Mouse (Mus musculus): Measurements from ENCODE around the gene Rfwd3. TPM values are rescaled to one million over a fixed set of nuclear protein-coding genes. Genes with fewer than 3 reads are reported as not detected.
"Not testable (repeated sequence)": the region's sequence is repeated elsewhere in the genome, so short reads cannot be mapped to it uniquely, and the experiment has no call there.

Rfwd3 gene
- 53.7 and 56.5 TPM in 2 replicates for polyA plus RNA-seq (2016; fragmentation: Nextera tagmentation; extraction: Ambion mirVana)

GRCm38 (mm10) chr8:111299821-111300568, at the start of gene Rfwd3:
Rfwd3 (minus strand) TSS chr8:111300222.
- peak; percentile 99 for ATAC-seq (ENCODE audit: low FRiP score, low read depth)
- peak within 1 kb of the TSS; percentile 84 for H3K4me3 ChIP-seq
- peak within 1 kb of the TSS; percentile 46 for H3K27ac ChIP-seq
- no peaks in the 10 kb centered on the region for H3K27me3 ChIP-seq (replicated peaks)
- H3K36me3 ChIP-seq = peaks cover 9% of the 10 kb centered on the region; the same call in 1 of the 2 replicates
- peak within 1 kb of the TSS; percentile 79 for H3K4me2 ChIP-seq (replicated peaks)
- H3K9me3 ChIP-seq = no peaks in the 10 kb centered on the region
- WGBS = under 1% methylated on average over 67 of the region's 67 CpGs
- peaks cover 4% of the 10 kb centered on the region for H3K4me1 ChIP-seq
- peak within 1 kb of the TSS; percentile 77 for H3K9ac ChIP-seq

DNA sequence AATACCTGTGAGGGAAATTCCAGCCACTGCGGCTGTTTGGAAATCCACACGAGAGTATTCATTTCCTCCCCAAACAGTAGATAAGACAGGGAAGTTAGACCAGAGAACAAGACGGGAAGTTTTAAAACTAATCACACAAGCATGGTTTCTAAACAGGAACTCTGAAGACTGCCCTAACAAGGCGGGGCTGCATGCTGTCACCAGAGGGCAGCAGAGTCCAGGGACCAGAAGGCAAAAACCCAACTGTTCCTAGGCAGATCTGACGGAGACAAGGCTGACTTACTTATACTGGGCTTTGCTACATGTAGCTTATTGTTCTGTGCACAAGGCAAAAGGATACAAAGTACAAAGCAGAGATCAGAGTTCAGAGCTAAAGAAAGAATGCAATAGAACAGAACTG, 43.2 kb upstream of the Rfwd3 start:
- Histone ChIP-seq H3K9ac (no peak overlapping the region), H3K36me3 (no peaks in the 10 kb centered on the region), H3K4me1 (no peaks in the 10 kb centered on the region), H3K27me3 (replicated peaks) (peaks cover 5% of the 10 kb centered on the region; the same call in 1 of the 2 replicates), H3K9me3 (no peaks in the 10 kb centered on the region), H3K27ac (no peak overlapping the region), H3K4me2 (replicated peaks) (no peak overlapping the region), H3K4me3 (no peak overlapping the region)
- ATAC-seq (ENCODE audit: low FRiP score, low read depth) = no peak
- 23% methylated on average over 5 of the region's 5 CpGs for WGBS

DNA sequence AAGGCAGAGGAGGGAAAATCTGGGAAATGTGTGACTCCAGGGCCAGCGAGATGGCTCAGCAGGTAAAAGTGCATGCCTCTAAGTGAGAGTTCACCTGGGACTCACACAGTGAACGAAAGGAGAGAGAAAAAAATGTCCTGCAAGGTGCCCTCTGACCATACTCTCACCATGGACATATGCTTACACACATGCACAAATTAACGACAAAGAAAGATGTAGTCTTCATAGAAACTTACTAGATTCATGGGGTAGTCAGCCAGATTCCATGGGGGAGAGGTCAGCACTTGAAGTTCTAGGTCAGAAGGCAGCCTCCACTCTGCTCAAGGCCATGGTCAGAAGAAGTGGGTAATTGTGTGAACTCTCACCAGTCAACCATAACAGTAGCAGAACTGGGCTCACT, 40.2 kb upstream of the Rfwd3 start:
- no peak for ATAC-seq (ENCODE audit: low FRiP score, low read depth)
- no peaks in the 10 kb centered on the region for H3K9me3 ChIP-seq
- peaks cover 12% of the 10 kb centered on the region for H3K27me3 ChIP-seq (replicated peaks)
- 68% methylated on average over 3 of the region's 3 CpGs for WGBS
- no peak overlapping the region for H3K9ac ChIP-seq
- H3K36me3 ChIP-seq = no peaks in the 10 kb centered on the region
- no peak overlapping the region for H3K4me2 ChIP-seq (replicated peaks)
- 0 out of 2 replicates have a peak, but pooled peaks cover 5% of the 10 kb centered on the region for H3K4me1 ChIP-seq
- no peak overlapping the region for H3K4me3 ChIP-seq
- H3K27ac ChIP-seq = no peak overlapping the region

DNA sequence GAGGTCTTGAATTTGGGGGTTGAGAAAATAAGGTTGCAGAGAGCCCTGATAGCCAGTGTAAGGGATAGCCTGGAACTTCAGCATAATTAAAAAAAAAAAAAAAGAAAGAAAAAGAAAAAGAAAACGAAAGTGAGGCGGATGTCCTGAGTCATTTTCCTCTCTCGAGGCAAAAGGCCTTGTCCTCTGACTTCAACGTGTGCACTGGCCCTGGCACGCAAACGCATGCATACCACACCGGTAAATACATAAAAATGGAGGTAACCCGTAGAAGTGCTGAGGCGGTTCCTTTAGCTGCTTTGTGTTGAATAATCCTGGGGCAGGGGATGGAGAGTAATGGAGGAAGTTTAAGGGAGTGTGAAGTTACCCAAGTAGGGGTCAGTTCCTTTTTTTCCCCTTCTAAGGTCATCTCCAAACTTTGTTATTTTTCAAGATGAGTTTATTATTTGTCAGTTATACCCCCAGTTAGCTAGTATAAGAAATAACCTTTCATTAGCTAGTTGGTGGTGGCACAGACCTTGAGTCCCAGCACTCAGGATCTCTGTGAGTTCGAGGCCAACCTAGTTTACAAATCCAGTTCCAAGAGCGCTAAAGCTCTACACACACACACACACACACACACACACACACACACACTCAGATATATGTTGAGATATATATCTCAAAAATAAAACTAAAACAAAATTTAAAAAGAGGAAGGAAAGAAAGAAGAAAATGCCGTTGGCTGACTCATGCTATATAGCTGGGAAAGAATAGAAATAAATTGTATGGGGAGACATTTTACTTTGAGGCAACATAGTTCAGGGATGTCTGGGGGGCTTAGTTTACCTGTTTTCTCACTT, 38.6 kb upstream of the Rfwd3 start:
- Histone ChIP-seq H3K27me3 (replicated peaks) (peaks cover 12% of the 10 kb centered on the region), H3K4me3 (no peak overlapping the region), H3K4me1 (0 out of 2 replicates have a peak, but pooled peaks cover 5% of the 10 kb centered on the region), H3K4me2 (replicated peaks) (peak overlapping the region; percentile 81), H3K27ac (no peak overlapping the region), H3K9ac (0 out of 2 replicates have a peak overlapping the region, but pooled peaks have one; percentile 44), H3K9me3 (no peaks in the 10 kb centered on the region), H3K36me3 (no peaks in the 10 kb centered on the region)
- ATAC-seq (ENCODE audit: low FRiP score, low read depth) = no peak
- WGBS = 52% methylated on average over 12 of the region's 12 CpGs

DNA sequence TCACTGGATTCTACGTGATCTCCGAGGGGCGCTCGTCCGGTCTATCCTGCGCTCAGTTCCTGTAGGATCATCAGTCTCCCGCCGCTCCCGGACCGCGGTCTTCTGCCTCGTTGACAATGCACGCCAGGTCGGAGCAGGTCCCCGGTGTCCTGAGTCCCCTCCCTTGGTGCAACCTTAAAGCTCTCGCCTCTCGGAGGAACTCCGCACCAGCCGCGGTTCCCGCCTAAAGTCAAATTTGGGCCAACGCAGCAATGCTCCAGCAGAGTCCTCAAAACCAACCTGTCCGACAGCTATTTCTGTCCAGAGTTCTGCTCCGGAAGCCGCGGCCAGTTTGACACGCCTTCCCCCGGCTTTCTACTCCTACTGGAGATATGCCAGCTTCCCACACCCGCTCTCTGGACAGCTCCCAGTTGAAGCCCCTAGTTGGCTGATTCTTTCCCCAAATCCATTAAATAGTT, 37.9 kb upstream of the Rfwd3 start, which contains the start of gene Mlkl:
Gene Mlkl (minus strand): TSS at position 288 of the 458 bp plus-strand sequence.
- no peak for ATAC-seq (ENCODE audit: low FRiP score, low read depth)
- H3K4me2 ChIP-seq (replicated peaks) = peak within 1 kb of the TSS; percentile 81
- H3K4me1 ChIP-seq = 0 out of 2 replicates have a peak, but pooled peaks cover 5% of the 10 kb centered on the region
- no peak within 1 kb of the TSS for H3K27ac ChIP-seq
- H3K36me3 ChIP-seq = no peaks in the 10 kb centered on the region
- no peaks in the 10 kb centered on the region for H3K9me3 ChIP-seq
- 1% methylated on average over 29 of the region's 29 CpGs for WGBS
- H3K4me3 ChIP-seq = peak within 1 kb of the TSS; percentile 39
- peaks cover 12% of the 10 kb centered on the region for H3K27me3 ChIP-seq (replicated peaks)
- peak within 1 kb of the TSS; percentile 44; the same call in 1 of the 2 replicates for H3K9ac ChIP-seq

GRCm38 (mm10) chr8:111337311-111337889, 37.4 kb upstream of the Rfwd3 start:
- H3K4me3 ChIP-seq = peak overlapping the region; percentile 39
- H3K9me3 ChIP-seq = no peaks in the 10 kb centered on the region
- no peak overlapping the region for H3K27ac ChIP-seq
- H3K4me1 ChIP-seq = 0 out of 2 replicates have a peak, but pooled peaks cover 5% of the 10 kb centered on the region
- 0 out of 2 replicates have a peak overlapping the region, but pooled peaks have one; percentile 44 for H3K9ac ChIP-seq
- no peak for ATAC-seq (ENCODE audit: low FRiP score, low read depth)
- no peaks in the 10 kb centered on the region for H3K36me3 ChIP-seq
- peak overlapping the region; percentile 81 for H3K4me2 ChIP-seq (replicated peaks)
- H3K27me3 ChIP-seq (replicated peaks) = peaks cover 12% of the 10 kb centered on the region
- WGBS = 30% methylated on average over 17 of the region's 17 CpGs

- H3K4me2 ChIP-seq (replicated peaks) = no peak overlapping the region
- no peaks in the 10 kb centered on the region for H3K36me3 ChIP-seq
- 0 out of 2 replicates have a peak, but pooled peaks cover 5% of the 10 kb centered on the region for H3K4me1 ChIP-seq
- H3K9ac ChIP-seq = no peak overlapping the region
- peaks cover 12% of the 10 kb centered on the region for H3K27me3 ChIP-seq (replicated peaks)
- no peak overlapping the region for H3K4me3 ChIP-seq
- no peaks in the 10 kb centered on the region for H3K9me3 ChIP-seq
- WGBS = 77% methylated on average over 4 of the region's 4 CpGs
- ATAC-seq (ENCODE audit: low FRiP score, low read depth) = no peak
- H3K27ac ChIP-seq = no peak overlapping the region
These were observed 36.7 kb upstream of the Rfwd3 start for GRCm38 (mm10) chr8:111336692-111337091.

- ATAC-seq (ENCODE audit: low FRiP score, low read depth) = no peak
- 84% methylated on average over 6 of the region's 6 CpGs for WGBS
- no peaks in the 10 kb centered on the region for H3K4me1 ChIP-seq
- H3K4me2 ChIP-seq (replicated peaks) = no peak overlapping the region
- H3K27ac ChIP-seq = no peak overlapping the region
- H3K9ac ChIP-seq = no peak overlapping the region
- H3K9me3 ChIP-seq = no peaks in the 10 kb centered on the region
- H3K36me3 ChIP-seq = no peaks in the 10 kb centered on the region
- no peak overlapping the region for H3K4me3 ChIP-seq
- H3K27me3 ChIP-seq (replicated peaks) = no peaks in the 10 kb centered on the region
These were observed 25.3 kb upstream of the Rfwd3 start for GRCm38 (mm10) chr8:111325222-111325790.

DNA sequence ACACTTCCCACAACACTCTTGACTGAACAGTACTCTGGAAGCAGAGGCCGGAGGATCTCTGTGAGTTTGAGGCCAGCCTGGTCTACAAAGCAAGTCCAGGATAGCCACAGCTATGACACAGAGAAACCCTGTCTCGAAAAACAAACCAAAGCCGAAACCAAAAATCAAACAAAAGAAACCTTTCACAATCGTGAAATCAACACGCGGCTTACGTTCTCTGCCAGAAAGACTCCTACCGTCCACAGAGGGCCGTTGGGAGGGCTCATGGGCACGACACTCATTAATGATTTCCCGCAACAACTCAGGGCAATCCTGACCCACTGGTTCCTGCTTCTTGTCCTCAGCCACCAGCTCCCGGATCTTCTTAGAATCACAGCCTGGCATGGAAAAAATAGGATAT, 14.7 kb upstream of the Rfwd3 start:
- H3K9ac ChIP-seq = no peak overlapping the region
- H3K36me3 ChIP-seq = no peaks in the 10 kb centered on the region
- no peak overlapping the region for H3K4me3 ChIP-seq
- no peaks in the 10 kb centered on the region for H3K4me1 ChIP-seq
- H3K4me2 ChIP-seq (replicated peaks) = no peak overlapping the region
- no peak overlapping the region for H3K27ac ChIP-seq
- H3K27me3 ChIP-seq (replicated peaks) = no peaks in the 10 kb centered on the region
- ATAC-seq (ENCODE audit: low FRiP score, low read depth) = no peak
- 87% methylated on average over 12 of the region's 12 CpGs for WGBS
- H3K9me3 ChIP-seq = no peaks in the 10 kb centered on the region

GRCm38 (mm10) chr8:111313961-111314360, 13.9 kb upstream of the Rfwd3 start:
- H3K27ac ChIP-seq; H3K4me3 ChIP-seq; H3K9ac ChIP-seq; H3K36me3 ChIP-seq; H3K4me1 ChIP-seq; H3K9me3 ChIP-seq; ATAC-seq (ENCODE audit: low FRiP score, low read depth); H3K4me2 ChIP-seq (replicated peaks); H3K27me3 ChIP-seq (replicated peaks): not testable (repeated sequence)
- 94% methylated on average over 6 of the region's 6 CpGs for WGBS

GRCm38 (mm10) chr8:111312758-111313162, 12.7 kb upstream of the Rfwd3 start:
- Histone ChIP-seq H3K4me3 (no peak overlapping the region), H3K27ac (no peak overlapping the region), H3K4me2 (replicated peaks) (no peak overlapping the region), H3K9me3 (no peaks in the 10 kb centered on the region), H3K27me3 (replicated peaks) (no peaks in the 10 kb centered on the region), H3K36me3 (no peaks in the 10 kb centered on the region), H3K4me1 (no peaks in the 10 kb centered on the region), H3K9ac (no peak overlapping the region)
- ATAC-seq (ENCODE audit: low FRiP score, low read depth) = no peak
- WGBS = 78% methylated on average over 3 of the region's 3 CpGs

All from neural tube, embryonic 12.5 days (tissue).